Mouse (Mus musculus): Measurements from ENCODE around the gene Nfe2l3.

Gene Nfe2l3

DNA sequence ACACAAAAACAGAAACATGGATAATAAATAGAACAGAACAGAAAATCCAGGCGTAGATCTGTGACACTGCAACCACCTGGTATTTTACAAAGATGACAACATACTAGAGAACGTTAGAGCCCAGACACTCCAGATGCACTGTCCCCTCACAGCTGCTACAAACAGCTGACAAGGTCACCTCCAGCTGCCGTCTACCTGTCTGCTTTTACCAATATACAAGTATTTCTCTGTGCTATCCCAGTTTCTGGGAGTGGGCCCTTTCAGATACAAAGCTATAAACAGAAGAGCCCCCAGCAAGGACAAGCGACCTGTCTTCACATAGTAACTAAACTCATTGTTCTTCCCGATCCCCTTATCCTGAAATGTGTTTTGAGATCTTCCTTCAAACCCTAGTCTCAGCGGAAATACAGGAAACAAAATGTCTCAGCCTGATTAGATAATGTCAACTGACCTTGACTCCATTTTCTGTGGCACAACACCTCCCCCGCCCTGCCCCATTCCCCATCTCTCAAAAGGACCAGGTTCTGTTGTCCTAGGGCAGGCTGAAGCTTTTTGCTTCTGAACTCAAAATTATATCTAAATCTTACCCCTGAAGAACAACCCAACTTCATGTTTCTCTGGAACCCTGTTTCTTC is 53.7 kb downstream of the Nfe2l3 start:
- DNase-seq (ENCODE audit: low spot score in 2 of 2): no peak

DNA sequence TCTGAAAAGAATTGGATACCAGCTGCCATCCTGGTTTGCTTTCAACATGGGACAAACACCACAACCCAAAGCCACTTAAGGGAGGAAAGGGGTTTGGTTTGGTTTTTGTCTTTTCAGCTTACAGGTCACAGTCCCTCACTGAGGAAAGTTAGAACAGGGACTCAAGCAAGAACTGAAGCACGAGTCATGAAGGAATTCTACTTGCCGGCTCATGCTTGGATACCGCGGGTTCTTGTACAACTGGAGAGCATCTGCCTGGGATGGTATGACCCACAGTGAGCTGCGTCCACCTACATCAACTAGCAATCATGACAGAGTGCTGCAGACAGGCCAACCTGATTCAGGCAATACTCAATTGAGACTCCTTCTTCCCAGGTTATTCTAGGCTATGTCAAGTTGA is 54.3 kb downstream of the Nfe2l3 start:
- no peak for DNase-seq (ENCODE audit: low spot score in 2 of 2)

DNA sequence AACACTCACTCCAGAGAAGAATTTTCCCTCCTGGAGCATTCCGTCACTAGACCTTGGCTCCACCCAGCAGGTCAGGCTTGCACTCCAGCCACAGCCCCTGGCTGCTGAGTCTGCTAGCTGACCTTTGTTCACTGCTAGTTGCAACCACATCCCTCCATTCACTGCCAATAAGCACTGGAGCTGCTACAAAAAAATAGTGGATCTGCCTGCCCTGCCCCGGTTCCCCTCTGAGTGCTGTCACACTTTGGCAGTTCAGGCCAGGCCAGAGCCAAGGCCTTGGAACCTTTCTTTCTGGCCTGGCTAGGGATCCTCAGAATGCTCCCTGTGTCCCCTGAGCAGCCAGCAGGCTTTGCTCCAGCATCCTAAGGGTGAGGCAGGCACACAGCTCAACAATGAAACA is 57.3 kb downstream of the Nfe2l3 start:
- DNase-seq (ENCODE audit: low spot score in 2 of 2): no peak

DNA sequence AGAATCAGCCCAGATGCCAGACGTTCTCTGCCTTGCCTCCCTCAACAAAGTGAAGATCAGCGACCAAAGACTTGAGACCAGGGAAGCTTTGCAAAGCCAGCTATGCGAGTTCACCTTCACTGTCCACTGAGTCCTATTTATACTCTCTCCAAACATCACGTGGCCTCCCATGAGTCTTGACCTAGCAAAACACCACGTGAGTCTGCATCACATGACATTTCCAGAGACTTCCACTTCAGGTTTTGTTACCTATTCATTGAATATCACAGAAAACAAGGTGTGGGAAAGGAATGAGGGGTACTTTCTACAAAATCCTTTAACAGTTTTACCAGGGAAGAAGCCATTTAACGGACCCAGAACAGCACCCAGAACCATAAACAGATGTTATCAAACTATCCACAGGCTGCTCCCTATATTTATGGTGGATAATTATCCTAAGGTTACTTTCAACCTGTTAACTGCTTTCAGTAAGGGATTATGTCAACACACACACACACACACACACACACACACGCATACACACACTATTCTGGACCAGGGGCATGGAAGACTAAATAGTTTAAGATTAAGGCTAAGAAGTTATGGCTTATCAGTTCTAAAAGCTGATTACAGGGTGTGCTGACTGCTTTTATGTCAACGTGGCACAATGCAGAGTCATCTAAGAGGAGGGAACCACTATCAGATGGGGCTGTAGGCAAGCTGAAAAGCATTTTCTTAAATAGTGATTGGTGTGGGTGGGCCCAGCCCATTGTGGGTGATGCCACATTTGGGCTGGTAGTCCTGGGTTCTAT is 65.0 kb downstream of the Nfe2l3 start:
- no peak for DNase-seq (ENCODE audit: low spot score in 2 of 2)

DNA sequence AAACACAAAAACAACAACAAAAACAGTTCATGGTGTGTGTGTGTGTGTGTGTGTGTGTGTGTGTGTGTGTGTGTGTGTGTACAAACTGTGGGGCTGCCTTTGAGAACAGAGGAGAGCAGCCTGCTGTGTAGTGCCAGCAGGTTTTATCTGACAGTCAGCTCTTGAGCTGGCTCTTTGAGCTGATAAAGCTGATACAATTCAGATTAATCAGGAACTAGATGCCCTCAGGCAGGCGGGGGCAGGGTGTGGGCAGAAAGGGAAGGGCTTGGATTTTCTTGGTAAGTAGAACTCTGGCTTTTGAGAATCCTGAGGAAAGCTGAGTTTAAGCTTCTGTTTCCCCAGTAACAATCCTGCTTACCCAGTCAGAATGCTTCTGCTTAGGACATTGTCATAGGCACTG is 73.2 kb downstream of the Nfe2l3 start:
- no peak for DNase-seq (ENCODE audit: low spot score in 2 of 2)

DNA sequence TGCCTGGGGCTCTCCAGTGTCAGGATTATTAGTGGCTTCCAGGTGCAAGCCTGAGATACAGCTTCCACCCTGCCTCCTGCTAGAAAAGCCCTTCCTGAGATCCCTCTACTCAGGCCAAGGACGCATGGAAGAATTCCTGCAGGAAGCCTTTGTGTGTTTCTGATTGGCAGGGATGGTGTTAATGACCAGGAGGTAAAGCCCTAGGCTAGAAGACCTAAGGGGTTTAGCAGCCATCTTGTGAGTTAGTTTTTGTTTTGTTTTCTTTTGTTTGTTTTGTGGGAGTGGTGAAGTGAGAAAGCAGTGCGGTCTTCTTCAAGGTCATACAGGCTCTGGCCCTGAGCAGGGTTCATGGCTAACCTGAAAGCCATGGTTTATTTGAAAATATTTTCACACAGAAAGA is 75.1 kb downstream of the Nfe2l3 start:
- no peak for DNase-seq (ENCODE audit: low spot score in 2 of 2)

Data from frontal cortex, postnatal 25 days (tissue).